ENCODE assay signal across 8 mouse cellular contexts in the genomic region with DNA sequence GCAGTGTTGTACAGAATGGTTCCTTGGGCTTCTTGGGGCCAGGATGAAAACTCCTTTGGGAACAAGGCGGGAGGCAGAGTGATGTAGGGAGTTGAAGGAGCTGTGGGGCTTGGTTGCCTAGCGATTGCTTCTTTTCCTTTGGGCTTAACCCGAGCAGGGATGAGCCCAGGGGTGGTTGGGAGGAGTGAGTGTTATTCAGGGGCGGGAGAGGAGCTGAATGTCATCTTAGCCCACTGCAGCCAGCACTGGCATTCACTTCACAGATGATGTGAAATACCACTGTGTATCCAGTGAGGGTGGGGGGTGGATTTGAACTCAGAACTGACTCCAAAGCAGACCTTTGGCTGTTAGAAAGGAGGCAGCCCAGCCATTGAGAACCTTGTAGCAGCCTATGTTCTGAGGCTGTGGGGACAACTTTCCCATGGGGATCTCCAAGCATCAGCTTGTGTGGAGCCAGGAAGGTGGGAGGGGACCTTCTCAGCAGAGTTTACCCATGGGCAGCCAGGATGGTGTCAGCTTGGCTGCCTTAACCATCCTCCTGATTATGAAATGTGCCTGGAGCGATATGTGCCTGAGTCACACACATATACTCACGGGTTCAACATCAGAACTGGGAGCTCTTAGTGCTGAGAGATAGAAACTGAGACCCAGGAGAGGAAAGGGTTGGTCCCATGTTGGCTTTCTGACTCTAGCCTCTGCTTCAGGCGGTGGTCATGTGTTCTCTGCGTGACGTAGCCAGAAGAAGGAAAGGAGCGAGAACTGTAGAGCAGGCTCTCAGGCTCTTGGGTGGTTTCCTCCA. TPM values are rescaled to one million over a fixed set of nuclear protein-coding genes. Genes with fewer than 3 reads are reported as not detected.
DNase-seq lines count a peak whose midpoint lies in the region; ATAC-seq and TF ChIP-seq lines count a peak whose summit lies in the region.

No protein-coding gene starts in this region.

- TF ChIP-seq CTCF in E14TG2a.4 (conservative IDR thresholded peaks at IDR 0.05; ENCODE audit: low read length): no peak
- no peak for TF ChIP-seq CTCF in liver, postnatal 0 days (IDR thresholded peaks at IDR 0.05; ENCODE audit: low read depth)

- H3K9ac ChIP-seq in forebrain, embryonic 13.5 days: peak overlapping the region; percentile 87
- no peak overlapping the region for H3K9ac ChIP-seq in liver, postnatal 0 days (replicated peaks)

- TF ChIP-seq EP300 in liver, postnatal 0 days (IDR thresholded peaks at IDR 0.05; ENCODE audit: low read depth): no peak

- no peak for DNase-seq in frontal cortex, postnatal 36 days (ENCODE audit: low spot score in 2 of 2)
- no peak for DNase-seq in liver, postnatal 0 days
- DNase-seq in urinary bladder, postnatal 36 days (ENCODE audit: low spot score in 2 of 2): no peak
- no peak for DNase-seq in testis, postnatal 14 days (ENCODE audit: low spot score)

- peaks cover 56% of the 10 kb centered on the region for H3K27me3 ChIP-seq in E14TG2a.4 (ENCODE audit: insufficient read depth, low read length)
- no peaks in the 10 kb centered on the region for H3K27me3 ChIP-seq in forebrain, embryonic 13.5 days
- H3K27me3 ChIP-seq in liver, postnatal 0 days (ENCODE audit: insufficient read depth, low read length): no peaks in the 10 kb centered on the region

- 57% methylated on average over 10 of the region's 10 CpGs for WGBS in forebrain, embryonic 13.5 days
- 76% methylated on average over 10 of the region's 10 CpGs for WGBS in liver, postnatal 0 days (ENCODE audit: insufficient replicate concordance)

- H3K9me3 ChIP-seq in E14TG2a.4 (ENCODE audit: low read length): no peaks in the 10 kb centered on the region
- no peaks in the 10 kb centered on the region for H3K9me3 ChIP-seq in forebrain, embryonic 13.5 days (replicated peaks)
- no peaks in the 10 kb centered on the region for H3K9me3 ChIP-seq in liver, postnatal 0 days (ENCODE audit: low read length)

- H3K27ac ChIP-seq in forebrain, embryonic 13.5 days: peak overlapping the region; percentile 94
- H3K27ac ChIP-seq in liver, postnatal 0 days (ENCODE audit: low read depth): no peak overlapping the region

- H3K4me2 ChIP-seq in forebrain, embryonic 13.5 days: peak overlapping the region; percentile 83
- peak overlapping the region; percentile 94 for H3K4me2 ChIP-seq in liver, postnatal 0 days (ENCODE audit: low read depth, low read length)

- peak; percentile 2; the same call in 1 of the 2 replicates for ATAC-seq in frontal cortex, adult (ENCODE audit: low TSS enrichment)
- ATAC-seq in forebrain, embryonic 13.5 days: no peak
- ATAC-seq in liver, postnatal 0 days: no peak
- ATAC-seq in activated CD4-positive, CD25-positive, alpha-beta regulatory T cell, adult 4 months: no peak

- H3K4me3 ChIP-seq in E14TG2a.4 (replicated peaks; ENCODE audit: low read length): 0 out of 2 replicates have a peak overlapping the region, but pooled peaks have one; percentile 83
- H3K4me3 ChIP-seq in forebrain, embryonic 13.5 days: peak overlapping the region; percentile 68
- no peak overlapping the region; the same call in 1 of the 2 replicates for H3K4me3 ChIP-seq in liver, postnatal 0 days (ENCODE audit: low read depth, low read length)

- peaks cover 80% of the 10 kb centered on the region for H3K4me1 ChIP-seq in E14TG2a.4 (replicated peaks; ENCODE audit: low read depth, low read length)
- H3K4me1 ChIP-seq in forebrain, embryonic 13.5 days: peaks cover 93% of the 10 kb centered on the region
- H3K4me1 ChIP-seq in liver, postnatal 0 days (ENCODE audit: insufficient read depth): peaks cover 29% of the 10 kb centered on the region

- peaks cover 17% of the 10 kb centered on the region; the same call in 1 of the 2 replicates for H3K36me3 ChIP-seq in E14TG2a.4 (ENCODE audit: insufficient read depth, low read length)
- peaks cover 32% of the 10 kb centered on the region for H3K36me3 ChIP-seq in forebrain, embryonic 13.5 days (ENCODE audit: poor library complexity, severe bottlenecking)
- H3K36me3 ChIP-seq in liver, postnatal 0 days (replicated peaks; ENCODE audit: insufficient read depth, low read length): peaks cover 7% of the 10 kb centered on the region; the same call in 1 of the 2 replicates

RNA-seq across cellular contexts. Expression of gene Kcnj9, which starts 15.3 kb away (rescaled TPM):
- 1.8 and 3.0 TPM in 2 replicates for polyA plus RNA-seq in forebrain, embryonic 13.5 days (2015; fragmentation: Nextera tagmentation; extraction: Ambion mirVana)
- polyA plus RNA-seq in liver, postnatal 0 days (2015; fragmentation: Nextera tagmentation; extraction: Ambion mirVana): 0.07 TPM in 2 replicates
- under 1 TPM in 1 of 2 experiments, not detected in 1; 0.08 TPM for polyA plus RNA-seq in activated CD4-positive, CD25-positive, alpha-beta regulatory T cell, adult 4 months (2017; shearing (Covaris generic))

RNA-seq across cellular contexts. Expression of gene Atp1a2, which starts 15.9 kb away (rescaled TPM):
- polyA plus RNA-seq in forebrain, embryonic 13.5 days (2015; fragmentation: Nextera tagmentation; extraction: Ambion mirVana): 17.6 and 17.8 TPM in 2 replicates
- 0.29 and 1.4 TPM in 2 replicates for polyA plus RNA-seq in liver, postnatal 0 days (2015; fragmentation: Nextera tagmentation; extraction: Ambion mirVana)
- polyA plus RNA-seq in activated CD4-positive, CD25-positive, alpha-beta regulatory T cell, adult 4 months (2017; shearing (Covaris generic)): under 1 TPM; 0.08 to 0.12 TPM

RNA-seq across cellular contexts. Expression of gene Kcnj10, which starts 27.2 kb away (rescaled TPM):
- 1.2 and 1.5 TPM in 2 replicates for polyA plus RNA-seq in forebrain, embryonic 13.5 days (2015; fragmentation: Nextera tagmentation; extraction: Ambion mirVana)
- polyA plus RNA-seq in liver, postnatal 0 days (2015; fragmentation: Nextera tagmentation; extraction: Ambion mirVana): 0.17 and 0.19 TPM in 2 replicates
- polyA plus RNA-seq in activated CD4-positive, CD25-positive, alpha-beta regulatory T cell, adult 4 months (2017; shearing (Covaris generic)): under 1 TPM in 1 of 2 experiments, not detected in 1; 0.15 TPM

RNA-seq across cellular contexts. Expression of gene Igsf8, which starts 52.4 kb away (rescaled TPM):
- 164 and 169 TPM in 2 replicates for polyA plus RNA-seq in forebrain, embryonic 13.5 days (2015; fragmentation: Nextera tagmentation; extraction: Ambion mirVana)
- 12.8 and 13.1 TPM in 2 replicates for polyA plus RNA-seq in liver, postnatal 0 days (2015; fragmentation: Nextera tagmentation; extraction: Ambion mirVana)
- 1 to 10 TPM; 3.4 to 3.8 TPM for polyA plus RNA-seq in activated CD4-positive, CD25-positive, alpha-beta regulatory T cell, adult 4 months (2017; shearing (Covaris generic))

RNA-seq across cellular contexts. Expression of gene Atp1a4, which starts 55.6 kb away (rescaled TPM):
- 0.10 TPM in 1 of 2 replicates, not detected in the other for polyA plus RNA-seq in forebrain, embryonic 13.5 days (2015; fragmentation: Nextera tagmentation; extraction: Ambion mirVana)
- polyA plus RNA-seq in liver, postnatal 0 days (2015; fragmentation: Nextera tagmentation; extraction: Ambion mirVana): 0.04 and 0.08 TPM in 2 replicates
- not detected for polyA plus RNA-seq in activated CD4-positive, CD25-positive, alpha-beta regulatory T cell, adult 4 months (2017; shearing (Covaris generic))
